Mouse (Mus musculus): ENCODE measurements at regions not wholly inside any gene's neighbourhood (a gene's known extent, or its start where the extent isn't known, plus 50 kb on each side); places are given as distances from the start of the nearest gene placed in this dataset.

DNA sequence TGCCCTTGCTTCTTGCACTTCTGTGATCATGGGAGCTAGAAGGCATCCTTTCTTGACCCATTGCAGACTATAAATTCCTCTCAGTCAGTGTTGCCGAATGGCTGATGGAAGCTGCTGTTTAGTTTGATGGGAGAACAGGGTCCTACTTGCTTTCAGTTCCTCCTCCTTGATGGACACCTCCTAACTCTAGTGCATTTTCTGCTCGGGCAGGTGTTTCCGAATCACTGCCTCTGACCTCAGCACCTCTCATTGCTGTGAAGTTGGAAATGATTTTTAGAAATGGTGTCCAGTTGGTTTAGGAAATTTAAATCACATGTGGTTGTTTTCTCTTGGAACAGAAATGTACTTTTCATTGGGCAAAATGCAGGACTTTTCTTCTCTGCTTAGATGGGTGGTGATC lies 214.9 kb downstream of the Gm21750 start:
- Histone ChIP-seq H3K27ac (ENCODE audit: insufficient read depth, low read depth, low read length) (no peak overlapping the region), H3K4me3 (ENCODE audit: insufficient read depth, low read length) (no peak overlapping the region), H3K4me1 (ENCODE audit: control insufficient read depth, insufficient read depth, low read length) (no peaks in the 10 kb centered on the region)
- TF ChIP-seq POLR2A (IDR thresholded peaks at IDR 0.05; ENCODE audit: borderline replicate concordance, low read depth, low read length) = no peak

GRCm38 (mm10) chr14:73878267-73878666 lies 217.2 kb downstream of the Gm21750 start:
- TF ChIP-seq POLR2A (IDR thresholded peaks at IDR 0.05; ENCODE audit: borderline replicate concordance, low read depth, low read length) (no peak), CTCF (IDR thresholded peaks at IDR 0.05; ENCODE audit: low read depth, low read length) (no peak)
- H3K4me3 ChIP-seq (ENCODE audit: insufficient read depth, low read length) = no peak overlapping the region
- H3K4me1 ChIP-seq (ENCODE audit: control insufficient read depth, insufficient read depth, low read length) = no peaks in the 10 kb centered on the region
- H3K27ac ChIP-seq (ENCODE audit: insufficient read depth, low read depth, low read length) = no peak overlapping the region

DNA sequence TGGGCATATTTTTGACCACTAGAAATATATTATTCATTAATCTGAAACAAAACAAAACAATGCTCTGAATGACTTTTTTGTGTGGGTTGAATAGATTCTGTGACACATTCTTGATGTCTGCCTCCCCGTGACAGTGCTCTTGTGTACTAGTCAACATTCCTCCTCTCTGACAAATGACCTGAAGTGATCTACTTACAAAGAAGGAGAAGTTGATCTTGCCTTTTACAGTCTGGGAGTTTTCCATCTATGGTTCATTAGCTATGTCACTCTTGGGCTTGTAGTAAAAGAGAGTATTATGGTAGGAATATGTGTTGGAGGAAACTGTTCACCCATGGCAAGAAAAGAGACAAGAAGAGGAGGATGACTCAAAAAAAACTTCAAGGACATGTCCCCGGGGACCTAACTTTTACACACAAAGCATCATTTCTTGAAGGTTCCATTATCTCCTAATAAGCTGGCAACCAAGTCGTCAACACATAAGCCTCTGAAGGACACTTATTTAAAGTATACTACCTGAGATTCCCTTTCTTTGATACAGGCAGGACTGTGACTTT lies 217.9 kb downstream of the Gm21750 start:
- Histone ChIP-seq H3K27ac (ENCODE audit: insufficient read depth, low read depth, low read length) (no peak overlapping the region), H3K4me1 (ENCODE audit: control insufficient read depth, insufficient read depth, low read length) (no peaks in the 10 kb centered on the region), H3K4me3 (ENCODE audit: insufficient read depth, low read length) (no peak overlapping the region)
- TF ChIP-seq CTCF (IDR thresholded peaks at IDR 0.05; ENCODE audit: low read depth, low read length) = no peak
- no peak for TF ChIP-seq POLR2A (IDR thresholded peaks at IDR 0.05; ENCODE audit: borderline replicate concordance, low read depth, low read length)

DNA sequence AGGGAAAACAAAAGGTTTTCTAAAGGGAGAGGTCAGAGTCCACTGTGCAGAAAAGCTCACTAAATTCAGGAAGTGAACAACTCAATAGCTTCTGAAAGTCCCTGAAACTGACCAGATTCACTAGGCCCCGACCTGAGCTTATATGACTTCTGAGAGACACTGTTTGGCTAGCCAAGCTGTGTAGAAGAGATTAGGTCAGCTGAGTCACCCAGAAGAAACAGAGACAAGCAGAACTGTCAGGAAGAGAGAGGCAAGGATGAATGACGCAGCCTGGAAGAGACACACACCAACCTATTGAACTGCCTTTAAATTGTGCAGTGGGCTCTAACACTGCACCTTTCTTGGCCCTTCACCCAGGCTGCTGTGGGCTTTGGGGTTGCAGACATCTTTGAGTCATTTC lies 230.4 kb downstream of the Gm21750 start:
- no peak for TF ChIP-seq CTCF (IDR thresholded peaks at IDR 0.05; ENCODE audit: low read depth, low read length)
- no peak for TF ChIP-seq POLR2A (IDR thresholded peaks at IDR 0.05; ENCODE audit: borderline replicate concordance, low read depth, low read length)
- Histone ChIP-seq H3K27ac (ENCODE audit: insufficient read depth, low read depth, low read length) (no peak overlapping the region), H3K4me3 (ENCODE audit: insufficient read depth, low read length) (no peak overlapping the region), H3K4me1 (ENCODE audit: control insufficient read depth, insufficient read depth, low read length) (0 out of 2 replicates have a peak, but pooled peaks cover 2% of the 10 kb centered on the region)

GRCm38 (mm10) chr14:73894844-73895243 lies 233.8 kb downstream of the Gm21750 start:
- TF ChIP-seq POLR2A (IDR thresholded peaks at IDR 0.05; ENCODE audit: borderline replicate concordance, low read depth, low read length) (no peak), CTCF (IDR thresholded peaks at IDR 0.05; ENCODE audit: low read depth, low read length) (no peak)
- Histone ChIP-seq H3K27ac (ENCODE audit: insufficient read depth, low read depth, low read length) (no peak overlapping the region), H3K4me3 (ENCODE audit: insufficient read depth, low read length) (no peak overlapping the region)

DNA sequence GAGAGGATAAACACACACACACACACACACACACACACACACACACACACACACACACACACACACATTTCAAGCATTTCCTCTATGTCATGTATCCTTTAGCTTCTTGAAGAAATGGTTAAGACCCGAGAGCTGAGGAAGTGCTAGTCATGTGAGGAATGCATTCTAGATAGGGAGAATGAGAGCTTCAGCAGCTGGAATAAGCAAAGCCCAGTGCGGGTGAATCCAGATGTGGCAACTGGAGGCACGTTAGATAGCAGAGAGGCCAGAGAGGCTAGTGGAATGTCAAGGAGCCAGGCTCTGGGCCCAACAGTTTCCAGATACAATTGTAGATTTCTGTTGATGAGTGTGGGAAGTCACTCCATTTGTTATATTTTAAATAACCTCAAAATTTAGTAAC lies 234.2 kb downstream of the Gm21750 start:
- TF ChIP-seq POLR2A (IDR thresholded peaks at IDR 0.05; ENCODE audit: borderline replicate concordance, low read depth, low read length) (no peak), CTCF (IDR thresholded peaks at IDR 0.05; ENCODE audit: low read depth, low read length) (no peak)
- H3K4me3 ChIP-seq (ENCODE audit: insufficient read depth, low read length) = no peak overlapping the region
- 0 out of 2 replicates have a peak, but pooled peaks cover 2% of the 10 kb centered on the region for H3K4me1 ChIP-seq (ENCODE audit: control insufficient read depth, insufficient read depth, low read length)
- H3K27ac ChIP-seq (ENCODE audit: insufficient read depth, low read depth, low read length) = no peak overlapping the region

More at GRCm38 (mm10) chr14:73894844-73895243, 233.8 kb downstream of the Gm21750 start:
- 0 out of 2 replicates have a peak, but pooled peaks cover 2% of the 10 kb centered on the region for H3K4me1 ChIP-seq (ENCODE audit: control insufficient read depth, insufficient read depth, low read length)

DNA sequence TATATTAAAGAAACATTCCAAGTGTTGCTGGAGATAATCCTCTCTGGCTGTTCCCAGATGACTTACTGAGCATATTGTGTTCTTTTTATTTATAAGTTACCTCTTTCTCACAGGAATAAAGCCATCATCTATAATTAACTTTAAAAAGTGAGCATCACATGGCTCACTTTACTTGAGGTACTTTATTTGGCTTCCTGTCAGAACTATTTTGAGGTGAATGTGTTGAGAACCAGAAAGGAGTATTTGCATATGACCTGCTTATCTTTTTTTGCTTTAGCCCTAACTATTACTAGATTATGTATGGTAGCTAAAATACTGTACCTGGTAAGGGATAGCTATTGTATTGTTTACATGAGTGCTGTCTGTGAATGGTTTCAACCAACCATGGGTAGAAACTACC lies 238.1 kb downstream of the Gm21750 start:
- no peak overlapping the region for H3K27ac ChIP-seq (ENCODE audit: insufficient read depth, low read depth, low read length)
- TF ChIP-seq POLR2A (IDR thresholded peaks at IDR 0.05; ENCODE audit: borderline replicate concordance, low read depth, low read length) (no peak), CTCF (IDR thresholded peaks at IDR 0.05; ENCODE audit: low read depth, low read length) (no peak)
- H3K4me3 ChIP-seq (ENCODE audit: insufficient read depth, low read length) = no peak overlapping the region
- 0 out of 2 replicates have a peak, but pooled peaks cover 2% of the 10 kb centered on the region for H3K4me1 ChIP-seq (ENCODE audit: control insufficient read depth, insufficient read depth, low read length)

DNA sequence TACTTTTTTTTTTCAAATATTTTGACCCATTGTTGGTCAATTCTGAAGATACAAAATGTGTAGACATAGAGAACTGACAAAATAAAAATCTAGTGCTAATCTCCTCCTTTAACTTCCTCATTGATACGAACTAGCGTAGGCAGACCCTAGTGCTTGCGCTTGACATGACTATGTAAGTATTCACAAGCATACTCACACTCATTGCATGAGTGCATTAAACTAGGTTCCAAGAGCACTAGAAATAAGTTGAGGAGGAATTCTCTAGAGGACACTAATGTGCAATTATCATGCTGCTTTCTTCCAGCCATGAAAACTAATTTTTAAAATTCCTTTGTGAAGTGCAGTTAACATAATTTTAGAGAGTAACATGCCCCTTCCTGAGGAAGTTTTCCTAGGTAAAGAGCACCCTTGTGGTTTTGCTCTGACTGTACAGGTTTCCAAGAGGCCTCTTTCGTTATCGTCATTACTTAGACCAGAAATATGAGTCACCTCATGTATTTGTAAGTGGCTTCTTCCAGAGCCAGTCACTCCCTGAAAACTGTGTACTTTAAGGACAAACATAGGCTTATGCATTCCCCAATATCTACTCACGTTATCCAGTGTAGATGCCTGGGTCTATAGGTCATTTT lies 241.2 kb downstream of the Gm21750 start:
- no peak for TF ChIP-seq POLR2A (IDR thresholded peaks at IDR 0.05; ENCODE audit: borderline replicate concordance, low read depth, low read length)
- no peak for TF ChIP-seq CTCF (IDR thresholded peaks at IDR 0.05; ENCODE audit: low read depth, low read length)
- no peaks in the 10 kb centered on the region for H3K4me1 ChIP-seq (ENCODE audit: control insufficient read depth, insufficient read depth, low read length)
- no peak overlapping the region for H3K27ac ChIP-seq (ENCODE audit: insufficient read depth, low read depth, low read length)
- no peak overlapping the region for H3K4me3 ChIP-seq (ENCODE audit: insufficient read depth, low read length)

- Histone ChIP-seq H3K4me3 (ENCODE audit: insufficient read depth, low read length) (no peak overlapping the region), H3K27ac (ENCODE audit: insufficient read depth, low read depth, low read length) (no peak overlapping the region), H3K4me1 (ENCODE audit: control insufficient read depth, insufficient read depth, low read length) (no peaks in the 10 kb centered on the region)
- TF ChIP-seq POLR2A (IDR thresholded peaks at IDR 0.05; ENCODE audit: borderline replicate concordance, low read depth, low read length) (no peak), CTCF (IDR thresholded peaks at IDR 0.05; ENCODE audit: low read depth, low read length) (no peak)
Observed at GRCm38 (mm10) chr14:73913756-73914448, 252.9 kb downstream of the Gm21750 start.

GRCm38 (mm10) chr14:73915990-73916389 lies 255.0 kb downstream of the Gm21750 start:
- Histone ChIP-seq H3K4me3 (ENCODE audit: insufficient read depth, low read length) (no peak overlapping the region), H3K27ac (ENCODE audit: insufficient read depth, low read depth, low read length) (no peak overlapping the region), H3K4me1 (ENCODE audit: control insufficient read depth, insufficient read depth, low read length) (no peaks in the 10 kb centered on the region)
- TF ChIP-seq CTCF (IDR thresholded peaks at IDR 0.05; ENCODE audit: low read depth, low read length) = no peak

Measured in bone marrow macrophage, adult 2 months (primary cell).